Mouse (Mus musculus) heart, adult 18-20 months (tissue): Measurements from ENCODE around the gene Rexo2. TPM values are rescaled to one million over a fixed set of nuclear protein-coding genes. Genes with fewer than 3 reads are reported as not detected.

Source experiments
- DNase-seq, 2 experiments: peaks; one replicate each; pipeline ENCODE4 v3.0.0; 2021 to 2022; ENCODE audit warnings: mixed read lengths in 1 of 2
- long read RNA-seq, 2 experiments: library from polyadenylated mRNA; stranded (forward); transcript quantifications; one replicate each; pipeline ENCODE4 v2.0.0; 2021
- total RNA-seq, 2 experiments: library from RNA; stranded (reverse); gene quantifications; 2 replicates each; pipeline ENCODE4 v1.2.3; 2021

Rexo2 gene
- 10 to 100 TPM; 65.7 to 71.4 TPM for total RNA-seq
- long read RNA-seq, experiment 1, transcript Rexo2-205 (3 exons, 553 nt): minor isoform, 10 of 125 reads
- long read RNA-seq, experiment 1, transcript Rexo2-201 (7 exons, 1,077 nt): major isoform, 101 of 125 reads
- long read RNA-seq, experiment 1, partial matches to known transcripts: 3 of 125 reads
- long read RNA-seq, experiment 1, other reads (novel, unspliced or antisense): 5 of 125 reads
- long read RNA-seq, experiment 2, transcript Rexo2-201 (7 exons, 1,077 nt): major isoform, 58 of 63 reads
- long read RNA-seq, experiment 2, partial matches to known transcripts: 2 of 63 reads
- long read RNA-seq, experiment 2, other reads (novel, unspliced or antisense): 2 of 63 reads

- peak; percentile 96 to 97 for DNase-seq
Measured at GRCm38 (mm10) chr9:48480411-48481213, at the start of gene Rexo2. Gene Rexo2, minus strand, starts transcription at chr9:48480623.

GRCm38 (mm10) chr9:48526520-48526919 is 46.1 kb upstream of the Rexo2 start:
- DNase-seq: no peak

DNA sequence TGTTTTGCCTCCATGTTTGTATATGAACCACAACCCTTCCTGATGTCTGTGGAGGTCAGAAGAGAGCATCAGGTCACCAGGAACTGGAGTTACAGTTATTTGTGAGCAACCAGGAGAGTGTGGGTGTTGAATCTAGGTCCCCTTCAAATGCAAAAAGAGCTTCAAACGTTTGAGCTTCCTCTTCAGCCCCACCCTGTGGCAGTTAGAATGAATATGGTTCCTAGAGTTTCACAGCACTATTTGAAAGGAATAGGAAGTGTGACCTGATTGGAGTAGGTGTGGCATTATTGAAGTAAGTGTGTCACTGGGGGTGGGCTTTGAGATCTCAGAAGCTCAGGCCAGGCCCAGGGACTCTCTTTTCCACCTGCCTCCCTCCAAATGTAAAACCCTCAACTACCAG is 45.1 kb upstream of the Rexo2 start:
- DNase-seq: no peak

DNA sequence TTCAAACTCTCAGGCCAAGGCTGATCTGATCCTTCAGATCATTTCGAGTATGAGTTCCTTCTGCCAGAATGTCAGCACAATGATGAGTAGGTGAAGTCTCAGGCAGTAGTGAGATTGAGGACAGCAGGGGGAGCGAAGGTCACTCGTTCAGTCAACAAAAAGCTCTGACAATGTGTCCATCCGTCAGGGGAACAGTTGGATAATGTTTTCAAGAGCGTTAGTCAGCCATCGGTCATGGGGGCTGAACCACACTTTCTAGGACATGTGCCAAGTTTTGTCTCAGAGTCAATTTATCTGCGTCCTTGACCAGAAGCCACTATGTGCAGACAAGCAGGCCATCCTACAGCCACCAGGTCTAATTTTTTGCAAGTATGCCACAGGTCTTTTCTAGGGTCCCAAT is 40.0 kb upstream of the Rexo2 start:
- peak; percentile 11 to 14 for DNase-seq

DNA sequence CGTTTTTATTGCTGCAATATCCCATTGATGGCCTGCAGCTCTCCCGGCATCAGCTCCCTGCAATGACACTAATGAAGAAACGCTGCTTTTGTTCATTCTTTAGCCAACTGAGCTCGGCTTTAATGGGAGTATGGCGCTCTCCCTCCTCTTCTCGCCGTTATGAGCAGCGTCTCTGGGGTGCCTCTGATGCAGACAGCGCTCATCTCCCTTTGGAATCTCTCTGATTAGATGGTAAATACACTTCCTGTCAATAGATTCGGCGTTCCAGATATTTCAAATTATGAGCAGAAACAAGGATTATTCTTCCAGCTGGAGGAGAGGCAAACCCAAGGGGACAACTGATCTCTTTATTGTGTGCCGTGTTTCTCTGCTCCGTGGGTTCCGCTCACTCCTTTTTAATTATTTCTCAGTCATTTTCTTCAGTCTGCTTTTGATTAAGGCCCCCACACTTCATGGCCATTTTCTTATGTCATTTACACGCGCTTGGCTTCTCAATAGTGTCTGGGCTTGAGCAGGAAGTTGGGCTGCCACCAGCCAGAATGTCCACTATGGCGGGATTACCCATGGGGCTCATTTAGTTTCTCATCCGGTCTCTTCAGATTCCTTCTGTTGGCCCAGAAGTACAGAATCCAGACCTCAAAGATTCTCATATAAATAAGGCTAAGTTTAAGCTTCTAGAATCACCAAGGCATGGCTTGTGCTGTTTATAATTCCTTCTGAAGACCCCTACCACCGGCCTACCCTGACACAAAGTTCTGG is 37.1 kb upstream of the Rexo2 start:
- peak in 1 of 2 experiments; percentile 16 for DNase-seq

DNA sequence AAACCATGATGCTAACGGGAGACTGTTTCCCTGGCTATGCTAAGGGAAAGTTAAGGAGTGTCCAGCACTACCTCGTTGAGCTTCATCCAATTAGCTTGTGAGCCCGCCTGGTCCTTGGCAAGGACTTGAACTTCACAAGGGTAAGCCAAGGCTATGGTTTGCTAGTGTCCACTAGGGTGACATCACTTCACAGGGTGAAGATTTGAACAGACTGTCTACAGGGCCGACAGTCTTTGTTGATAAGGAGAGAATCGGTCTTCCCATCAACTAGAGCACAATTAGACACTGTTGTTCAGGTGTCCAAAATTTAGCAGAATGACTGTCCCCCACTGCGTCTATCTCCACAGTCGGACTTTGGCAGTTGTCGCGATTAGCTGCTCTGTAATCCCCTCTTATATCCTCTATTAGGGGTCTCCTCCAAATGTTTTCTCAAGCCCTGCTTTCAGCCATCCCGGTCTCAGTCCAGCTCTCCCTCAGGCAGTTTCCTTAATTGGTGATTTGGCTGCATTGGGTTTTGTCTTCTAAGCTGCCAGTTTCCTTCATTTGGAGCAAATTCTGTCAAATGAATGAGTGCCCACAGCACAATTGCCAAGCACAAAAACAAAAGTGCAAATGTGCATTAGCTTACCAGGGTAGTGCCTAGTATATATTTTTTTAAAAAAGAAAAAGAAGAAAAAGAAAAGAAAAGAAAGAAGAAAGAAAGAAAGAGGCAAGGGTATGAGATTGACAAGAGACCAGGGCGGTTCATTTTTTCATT is 36.4 kb upstream of the Rexo2 start:
- DNase-seq: no peak

GRCm38 (mm10) chr9:48515332-48515731 is 34.9 kb upstream of the Rexo2 start:
- DNase-seq: peak in 1 of 2 experiments; percentile 39

- no peak for DNase-seq
Measured at GRCm38 (mm10) chr9:48510134-48510533, 29.7 kb upstream of the Rexo2 start.

- DNase-seq: no peak
Measured at GRCm38 (mm10) chr9:48504741-48505365, 24.4 kb upstream of the Rexo2 start.

DNA sequence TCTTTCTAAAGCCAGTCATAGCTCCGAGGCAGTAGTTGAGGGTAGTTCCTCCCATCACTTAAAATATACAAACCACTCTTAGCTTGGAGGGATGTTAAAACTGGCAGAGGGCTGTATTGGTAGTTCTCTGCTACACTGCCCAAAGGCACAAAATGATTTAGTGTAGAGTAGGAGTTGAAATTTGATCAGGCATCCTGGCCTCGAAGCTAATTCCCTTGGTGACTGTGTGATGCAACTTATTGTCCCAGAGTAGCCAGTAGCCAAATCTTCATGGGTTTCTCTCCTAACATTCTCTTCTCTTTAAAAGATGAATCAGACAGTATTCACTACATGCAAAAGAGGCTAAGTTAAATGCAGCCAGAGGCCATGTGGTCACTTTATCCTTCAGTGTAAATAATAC is 22.6 kb upstream of the Rexo2 start:
- no peak for DNase-seq

GRCm38 (mm10) chr9:48501192-48501591 is 20.8 kb upstream of the Rexo2 start:
- no peak for DNase-seq

- DNase-seq: no peak
Measured at GRCm38 (mm10) chr9:48495548-48495932, 15.1 kb upstream of the Rexo2 start.

- peak; percentile 95 to 97 for DNase-seq
Measured at GRCm38 (mm10) chr9:48494817-48495547, 14.6 kb upstream of the Rexo2 start, which contains the start of the genes Rbm7 and Gm5617. Gene Rbm7, minus strand, starts transcription at chr9:48495299. Gene Gm5617, plus strand, starts transcription at chr9:48495442.

DNA sequence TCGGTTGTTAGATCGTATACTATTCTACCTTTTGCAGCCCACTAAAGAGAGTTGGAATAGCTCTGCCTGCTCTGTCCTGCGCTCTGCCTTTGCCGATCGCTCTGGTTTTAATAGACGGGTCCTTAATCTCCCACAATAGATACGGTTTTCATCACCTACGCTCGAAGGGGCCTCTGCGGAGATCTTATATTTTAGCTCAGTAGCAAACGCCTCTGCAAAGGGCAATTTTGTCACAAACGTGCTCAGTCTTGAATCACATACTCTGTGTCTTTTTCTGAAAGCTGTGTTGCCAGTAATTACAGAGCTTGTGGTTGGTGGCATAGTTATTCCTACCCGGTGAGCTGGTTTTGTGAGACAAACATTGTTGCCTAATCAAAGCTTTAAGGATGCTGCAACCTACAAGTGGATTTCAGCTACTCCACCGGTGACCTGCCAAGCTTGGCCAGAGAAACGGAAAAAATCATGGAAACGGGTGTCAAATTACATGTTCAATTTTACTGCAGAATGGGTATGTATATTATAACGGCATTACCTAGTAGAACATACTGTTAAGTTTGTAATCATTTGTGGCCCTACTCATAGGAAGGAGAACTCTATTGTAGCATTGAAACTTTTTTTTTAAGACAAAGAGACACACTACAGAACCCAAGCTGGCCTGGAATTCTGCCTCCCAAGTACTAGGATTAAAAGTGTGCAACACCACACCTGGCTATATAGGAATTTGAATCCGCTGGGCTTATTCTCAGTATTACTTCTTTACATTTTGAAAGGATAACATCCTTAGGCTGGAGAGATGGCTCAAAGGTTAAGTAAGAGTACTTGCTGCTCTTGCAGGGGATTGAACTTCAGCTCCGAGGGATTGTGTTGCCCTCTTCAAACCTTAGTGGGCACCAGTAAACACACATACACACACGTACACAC is 1.1 kb upstream of the Rexo2 start:
- peak in 1 of 2 experiments; percentile 39 for DNase-seq

- DNase-seq: no peak
Measured at GRCm38 (mm10) chr9:48479838-48480410, 499 bp downstream of the Rexo2 start.

- no peak for DNase-seq
Measured at GRCm38 (mm10) chr9:48478808-48479207, 1.6 kb downstream of the Rexo2 start.

- DNase-seq: no peak
Measured at GRCm38 (mm10) chr9:48476236-48477165, 3.9 kb downstream of the Rexo2 start.

DNA sequence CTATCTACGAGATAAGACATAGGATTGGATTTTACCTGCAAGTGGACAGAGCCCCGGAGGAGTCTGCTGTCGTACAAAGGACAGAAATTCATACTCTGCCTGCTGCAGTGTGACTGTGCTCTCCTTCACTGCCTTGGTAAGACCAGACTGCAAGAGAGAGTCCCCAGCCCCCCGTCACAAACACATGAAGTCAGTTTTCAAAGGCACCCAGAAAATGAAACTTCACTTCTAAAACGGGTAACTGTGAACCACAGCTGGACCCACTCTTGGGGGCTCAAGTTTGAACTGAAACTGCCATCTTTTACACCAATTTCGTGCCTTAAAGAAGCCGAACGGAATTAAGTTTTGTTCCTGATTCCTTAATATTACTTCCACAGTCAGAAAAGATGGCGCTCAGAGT is 6.1 kb downstream of the Rexo2 start:
- DNase-seq: no peak
